Mouse (Mus musculus): Measurements from ENCODE around the gene Cacna1s. TPM values are rescaled to one million over a fixed set of nuclear protein-coding genes. Genes with fewer than 3 reads are reported as not detected.

The Cacna1s gene
- total RNA-seq, 2 experiments from 2014 or later: 330 to 336 TPM

DNA sequence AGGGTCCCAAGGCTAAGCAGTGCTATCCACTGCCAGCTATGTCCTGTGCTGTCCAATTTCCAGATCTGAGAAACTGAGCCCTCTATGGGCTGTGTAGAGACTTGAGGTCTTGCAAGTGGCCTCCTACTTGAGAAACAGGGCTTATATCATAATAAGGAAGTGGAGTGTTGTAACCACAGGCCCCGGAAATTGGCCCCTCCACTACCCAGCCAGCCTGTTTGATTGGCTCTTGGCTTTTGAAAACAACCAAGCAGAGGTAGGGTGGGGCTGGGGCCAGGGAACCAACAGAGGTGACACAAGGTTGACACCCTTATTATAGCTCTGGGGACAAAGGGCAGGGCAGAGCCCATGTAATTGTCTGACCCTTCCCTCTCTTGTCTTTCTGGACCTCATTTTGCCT lies 82.5 kb downstream of the Cacna1s start:
- DNase-seq (ENCODE audit: low spot score in 2 of 2): no peak

DNA sequence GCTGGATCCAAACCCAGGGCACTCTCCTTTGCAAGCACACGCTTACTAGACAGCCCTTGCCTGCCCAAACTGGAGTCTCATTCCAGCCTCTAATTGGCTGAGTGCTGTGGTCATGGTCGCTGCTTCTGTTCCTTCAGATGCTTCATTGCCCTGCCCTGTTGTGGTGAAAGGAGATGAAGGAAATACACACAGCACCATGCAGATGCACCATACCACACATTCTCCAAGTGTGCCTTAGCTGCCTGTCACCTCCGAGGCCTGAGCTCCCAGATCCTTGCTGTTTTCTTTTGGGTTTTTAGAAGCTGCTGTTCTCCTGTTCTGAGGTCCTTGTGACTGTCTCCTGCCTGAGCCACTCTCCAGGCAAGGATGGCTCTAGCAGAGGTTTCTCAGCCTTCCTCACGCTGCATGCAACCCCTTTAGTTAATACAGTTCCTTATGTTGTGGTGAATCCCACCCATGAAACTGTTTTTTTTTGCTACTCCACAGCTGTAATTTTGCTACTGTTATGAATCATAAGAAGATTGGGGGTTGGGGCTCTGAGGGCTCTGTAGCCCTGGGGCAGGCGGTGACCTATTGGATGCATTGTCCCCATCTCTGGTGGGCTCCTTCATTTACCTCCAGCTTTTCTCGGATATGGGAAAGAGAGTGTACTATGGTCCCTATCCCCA lies 83.4 kb downstream of the Cacna1s start:
- no peak for DNase-seq (ENCODE audit: low spot score in 2 of 2)

DNA sequence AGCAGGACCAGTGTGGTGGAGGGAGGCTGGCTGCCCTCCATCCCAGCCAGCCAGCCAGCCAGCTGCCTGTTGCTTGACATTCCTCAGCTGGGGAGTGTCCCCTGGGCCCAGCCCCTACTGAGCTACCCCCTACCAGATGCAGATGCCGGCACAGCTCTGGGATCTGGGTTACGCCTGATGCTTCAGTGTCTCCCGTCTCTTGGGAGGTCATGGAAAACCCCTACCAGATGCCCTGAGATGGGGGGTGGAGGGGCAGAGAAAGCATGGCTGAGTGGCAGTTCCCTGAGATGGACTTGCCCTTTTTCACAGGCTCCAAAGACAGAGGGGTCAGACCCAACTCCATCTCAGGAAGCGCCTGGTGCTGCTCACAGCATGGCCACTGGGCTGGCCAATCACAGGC lies 84.0 kb downstream of the Cacna1s start:
- peak in 1 of 2 experiments; percentile 46 for DNase-seq (ENCODE audit: low spot score in 2 of 2)

DNA sequence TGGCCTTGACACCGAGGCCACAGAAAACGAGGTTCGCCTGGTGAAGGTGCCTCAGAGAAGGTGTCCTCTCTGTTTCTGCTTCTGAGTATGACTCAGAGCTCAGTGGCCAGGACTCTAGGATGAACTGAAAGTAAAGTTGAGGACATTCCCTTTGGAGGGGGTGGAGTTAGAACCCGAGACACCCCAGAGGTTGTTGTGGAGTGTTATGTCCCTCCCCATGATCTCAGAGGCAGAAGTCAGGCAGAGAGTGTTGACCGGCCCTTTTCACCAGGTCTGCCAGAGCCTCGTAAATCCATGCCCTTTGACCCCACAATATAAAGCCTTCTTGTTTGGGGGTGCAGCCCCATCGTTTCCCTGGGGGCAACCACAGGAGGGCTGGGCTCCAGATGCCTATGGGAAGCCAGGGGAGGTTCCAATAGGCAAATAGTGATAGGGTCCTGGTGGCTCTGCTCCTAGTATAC lies 84.6 kb downstream of the Cacna1s start:
- no peak for DNase-seq (ENCODE audit: low spot score in 2 of 2)

DNA sequence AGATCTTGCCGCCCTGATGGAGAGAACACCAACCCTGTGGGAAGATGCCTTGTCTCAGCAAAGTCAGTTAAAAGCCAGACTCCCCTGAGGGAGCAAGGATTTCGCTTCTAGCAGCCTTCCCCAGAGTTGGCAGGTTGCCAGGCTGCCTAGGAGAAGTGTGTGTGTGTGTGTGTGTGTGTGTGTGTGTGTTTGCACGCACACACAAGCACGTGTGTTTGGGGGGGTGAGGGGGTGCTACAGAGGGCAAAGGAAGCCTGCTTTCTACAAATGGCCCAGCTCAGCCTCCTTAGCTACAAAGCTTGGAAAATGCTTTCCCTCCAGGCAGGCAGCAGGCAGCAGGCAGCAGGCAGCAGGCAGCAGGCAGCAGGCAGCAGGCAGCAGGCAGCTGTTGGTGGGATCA lies 85.0 kb downstream of the Cacna1s start:
- DNase-seq (ENCODE audit: low spot score in 2 of 2): peak; percentile 42 to 62

DNA sequence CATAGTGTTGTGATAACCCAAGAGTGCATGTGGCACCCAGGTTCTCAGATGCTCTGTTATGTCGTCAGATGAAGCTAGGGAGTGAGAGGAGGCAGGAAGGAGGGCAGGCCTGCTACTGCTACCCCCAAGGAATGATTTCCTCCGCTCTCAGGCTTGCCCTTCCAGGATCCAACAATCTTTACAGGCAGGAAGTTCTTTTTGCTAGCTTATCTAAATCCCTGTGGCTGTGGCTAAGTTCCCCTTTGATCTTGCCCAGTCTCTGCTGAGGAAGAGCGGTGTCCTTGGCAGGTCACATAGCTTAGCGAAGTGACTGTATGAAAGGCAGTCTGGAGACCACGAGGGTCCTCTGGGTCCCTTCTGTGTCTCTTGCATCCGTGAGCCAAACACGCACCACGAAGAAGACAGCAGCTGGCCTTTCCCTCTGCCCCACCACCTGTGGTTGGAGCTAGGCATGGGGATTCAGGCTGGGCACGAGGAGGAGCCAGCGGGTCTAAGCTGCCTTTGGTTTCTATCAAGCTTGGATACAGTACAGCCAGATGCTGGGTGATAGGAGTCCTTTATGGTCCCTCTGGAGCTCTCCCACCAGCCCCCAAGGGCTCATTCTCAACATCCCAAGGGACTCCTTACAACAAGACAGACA lies 85.8 kb downstream of the Cacna1s start:
- no peak for DNase-seq (ENCODE audit: low spot score in 2 of 2)

DNA sequence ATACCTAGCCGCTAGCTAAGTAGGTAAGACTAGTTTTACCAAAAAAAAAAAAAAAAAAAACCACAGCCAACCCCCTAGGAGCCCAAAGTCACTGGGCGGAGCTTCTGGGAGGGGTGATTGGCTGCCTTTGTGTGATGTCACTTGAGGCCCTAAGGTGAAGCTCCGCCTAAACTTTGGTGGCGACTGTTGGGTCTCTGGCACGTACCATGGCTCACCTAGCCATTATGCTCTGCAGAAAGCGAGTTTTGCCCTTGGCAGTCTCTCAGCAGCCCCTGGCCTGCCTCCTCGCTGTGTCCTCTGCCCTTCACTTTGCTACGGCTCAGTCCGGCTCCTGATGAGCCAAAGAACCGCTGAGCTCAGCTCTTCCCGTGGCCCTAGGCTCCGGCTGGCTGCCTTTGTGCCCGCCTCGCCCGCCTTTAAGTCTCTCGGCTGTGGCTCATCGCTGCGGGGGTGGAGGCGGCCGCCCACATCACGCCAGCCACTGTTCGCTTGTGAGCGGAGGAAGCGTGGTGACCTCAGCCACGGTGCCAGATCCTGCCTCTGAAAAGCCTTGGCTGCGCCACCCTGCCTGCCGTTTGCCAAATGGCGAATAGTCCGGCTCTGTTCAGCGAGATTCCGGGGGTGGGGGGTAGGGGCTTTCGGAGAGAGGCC lies 87.6 kb downstream of the Cacna1s start:
- DNase-seq (ENCODE audit: low spot score in 2 of 2): peak; percentile 38 to 62

DNA sequence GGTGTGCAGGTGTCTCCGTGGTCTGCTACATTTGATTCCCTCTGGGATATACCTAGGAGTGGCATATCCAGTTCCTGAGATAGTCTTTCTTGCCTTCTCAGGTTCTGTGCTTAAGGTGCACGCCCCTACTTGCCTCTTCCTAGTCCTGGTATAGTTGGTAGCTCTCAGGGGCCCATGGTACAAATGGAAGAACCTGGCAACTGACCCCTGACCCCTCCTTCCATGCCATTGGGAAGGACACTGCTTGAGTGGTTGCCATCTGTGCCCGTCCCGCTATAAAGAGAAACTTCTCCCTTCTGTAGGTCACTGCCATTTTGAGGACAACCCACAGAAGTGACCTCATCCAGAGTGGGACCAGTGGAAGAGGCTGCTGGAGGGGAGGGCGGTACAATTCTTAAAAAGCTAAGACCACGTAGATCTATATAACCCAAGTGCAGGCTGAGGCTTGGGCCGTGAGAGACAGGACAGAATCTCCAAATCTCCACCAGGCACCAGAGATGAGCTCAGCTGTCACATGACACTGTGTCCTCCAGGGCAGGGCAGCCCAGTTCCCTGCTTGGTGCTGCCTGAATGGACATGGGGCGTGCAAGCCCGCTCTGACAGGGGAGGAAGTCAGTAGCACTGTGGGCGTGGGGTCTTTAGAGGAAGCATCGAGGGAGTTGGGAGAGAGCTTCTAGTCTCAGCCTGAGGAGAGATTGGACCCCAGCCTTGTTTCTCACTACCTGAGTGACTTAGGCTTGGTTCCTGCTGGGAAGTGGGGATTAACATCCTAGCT lies 88.8 kb downstream of the Cacna1s start:
- no peak for DNase-seq (ENCODE audit: low spot score in 2 of 2)

DNA sequence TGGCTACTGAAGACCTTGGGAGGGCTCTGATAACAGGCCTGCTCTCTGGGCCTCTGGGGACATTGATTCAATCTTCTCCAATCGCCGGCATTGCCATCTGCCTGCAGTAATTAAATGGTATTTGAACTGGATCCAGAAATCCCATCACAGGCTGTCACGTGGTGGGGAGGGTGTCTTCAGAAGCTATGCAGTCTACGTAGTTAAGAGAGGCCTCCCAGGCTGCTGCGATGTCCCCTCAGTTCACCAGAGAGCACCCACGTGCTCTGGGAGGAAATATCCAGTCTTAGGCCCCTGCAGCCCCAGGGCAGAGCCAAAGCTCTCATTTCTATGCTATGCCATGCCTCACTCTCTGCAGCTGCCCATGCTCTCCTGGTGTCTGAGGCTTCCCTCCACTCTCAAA lies 89.8 kb downstream of the Cacna1s start:
- DNase-seq (ENCODE audit: low spot score in 2 of 2): no peak

DNA sequence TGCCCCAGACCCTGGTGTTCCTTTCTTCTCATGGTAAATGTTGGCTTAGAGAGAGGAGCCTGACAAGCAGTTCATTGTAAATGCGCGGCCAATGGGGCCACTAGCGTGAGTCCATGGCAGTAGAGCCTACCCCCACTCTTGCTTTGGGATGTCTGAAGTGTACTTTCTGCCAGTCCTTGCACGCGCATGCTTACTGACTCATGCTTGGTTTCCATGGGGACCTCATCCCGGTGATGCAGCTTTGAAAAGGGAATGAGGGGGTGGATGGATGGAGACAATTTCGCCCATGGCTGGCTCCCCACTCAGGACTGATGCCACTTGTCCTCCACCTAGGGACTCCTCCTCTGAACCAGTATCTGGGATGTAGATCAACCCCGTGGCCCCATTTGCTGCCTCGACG lies 91.0 kb downstream of the Cacna1s start:
- no peak for DNase-seq (ENCODE audit: low spot score in 2 of 2)

DNA sequence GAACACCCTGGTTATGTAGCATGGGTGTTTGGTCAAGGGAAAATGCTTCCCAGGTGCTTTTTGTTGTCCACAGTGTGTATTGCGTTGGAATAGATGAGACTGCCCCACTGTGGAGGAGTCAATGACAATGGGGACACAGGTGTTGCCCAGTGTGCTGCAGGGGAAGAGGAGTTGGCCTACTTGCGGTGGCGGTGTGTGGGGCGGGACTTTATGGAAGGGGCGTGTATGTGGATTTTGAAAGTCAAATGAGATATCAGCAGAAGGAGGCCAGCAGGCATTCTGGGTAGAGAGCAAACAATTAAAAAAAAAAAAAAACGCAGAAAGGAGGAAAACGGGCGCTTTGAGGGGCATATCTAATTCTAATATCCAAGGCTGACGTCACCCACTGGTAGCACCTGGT lies 97.2 kb downstream of the Cacna1s start:
- DNase-seq (ENCODE audit: low spot score in 2 of 2): no peak

DNA sequence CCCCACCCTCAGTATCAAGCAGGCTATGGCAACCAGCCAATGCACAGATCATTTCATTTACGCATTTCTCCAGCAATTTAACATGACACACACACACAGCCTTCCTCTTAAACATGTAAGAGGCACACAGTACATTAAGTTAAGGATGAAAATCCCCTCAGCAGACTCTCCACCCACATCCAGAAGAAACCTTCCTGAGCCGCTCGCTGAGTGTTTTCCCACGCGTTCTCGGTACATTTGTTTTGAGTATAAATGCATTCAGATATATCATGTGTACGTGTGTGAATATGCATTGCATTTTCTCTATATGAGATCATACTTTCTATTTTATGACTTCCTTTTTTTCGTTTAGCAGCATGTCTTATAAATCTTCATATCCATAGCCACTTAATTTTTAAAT lies 98.8 kb downstream of the Cacna1s start:
- DNase-seq (ENCODE audit: low spot score in 2 of 2): no peak

DNA sequence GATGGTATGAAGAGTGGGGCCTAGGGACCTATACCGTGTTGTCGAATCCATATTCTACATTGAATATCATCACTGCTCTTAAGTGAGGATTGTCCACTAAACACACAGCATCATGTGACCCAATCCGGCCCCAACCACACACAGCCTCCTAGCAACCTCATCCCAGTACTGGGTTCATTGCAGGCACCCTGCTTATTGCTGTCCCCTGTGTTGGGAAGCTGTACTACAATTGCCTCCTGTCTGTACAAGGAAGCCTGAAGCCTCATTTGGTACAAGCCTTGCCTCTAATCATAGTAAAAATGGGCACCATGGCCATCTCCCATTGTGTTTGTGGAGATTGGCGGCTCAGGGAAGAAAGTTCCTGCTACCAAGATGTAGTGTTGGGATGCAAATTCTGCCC lies 103.8 kb downstream of the Cacna1s start:
- DNase-seq (ENCODE audit: low spot score in 2 of 2): no peak

DNA sequence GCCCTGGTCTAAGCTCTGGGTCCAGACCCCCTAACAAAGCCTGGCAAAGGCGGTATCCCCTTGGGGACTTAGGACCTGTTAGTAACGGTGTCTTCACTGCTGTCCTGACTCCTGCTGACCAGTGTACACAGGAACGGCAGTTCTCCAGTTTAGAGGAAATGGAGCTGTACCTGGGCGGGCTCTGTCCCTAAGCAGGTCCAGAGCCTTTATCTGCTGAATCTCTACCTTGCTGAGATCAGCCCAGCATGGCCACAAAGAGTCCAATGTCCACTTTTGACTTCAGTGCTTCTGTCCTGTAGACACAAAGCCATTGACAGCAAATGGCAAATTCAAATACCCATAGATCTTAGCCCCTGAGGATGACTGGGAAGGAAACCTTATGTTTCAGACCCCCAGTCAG lies 104.4 kb downstream of the Cacna1s start:
- DNase-seq (ENCODE audit: low spot score in 2 of 2): no peak

DNA sequence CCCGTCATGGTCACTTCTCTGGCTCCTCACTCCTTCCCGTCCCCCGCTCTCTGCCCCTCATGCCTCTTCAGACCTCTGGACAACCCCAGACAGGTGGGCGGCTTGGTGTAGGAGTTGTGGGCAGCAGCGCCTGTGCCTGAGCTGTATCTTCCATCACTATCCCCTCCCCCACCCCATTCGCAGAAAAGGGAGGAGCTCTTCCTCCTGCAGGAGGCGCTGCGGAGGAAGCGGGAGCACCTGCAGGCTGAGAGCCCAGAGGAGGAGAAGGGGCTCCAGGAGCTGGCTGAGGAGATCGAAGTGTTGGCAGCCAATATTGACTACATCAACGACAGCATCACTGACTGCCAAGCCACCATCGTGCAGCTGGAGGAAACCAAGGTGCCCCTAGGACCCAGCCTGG lies 107.3 kb downstream of the Cacna1s start:
- no peak for DNase-seq (ENCODE audit: low spot score in 2 of 2)

DNA sequence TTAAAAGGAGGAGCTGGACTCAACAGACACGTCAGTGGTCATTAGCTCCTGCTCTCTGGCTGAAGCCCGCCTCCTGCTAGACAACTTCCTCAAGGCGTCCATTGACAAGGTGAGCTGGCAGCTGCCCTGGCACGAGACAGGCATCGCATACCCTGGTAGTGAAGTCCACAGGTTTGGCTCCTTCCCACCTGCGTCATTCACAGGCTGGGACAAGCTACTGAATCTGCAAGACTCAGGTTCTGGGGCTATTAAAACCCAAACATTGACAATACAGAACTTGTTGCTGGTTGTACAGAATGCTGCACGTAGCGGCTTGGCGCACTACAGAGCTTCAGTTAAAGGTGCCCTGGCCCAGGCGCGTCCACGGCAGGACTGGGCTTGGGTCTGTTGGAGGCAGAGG lies 107.7 kb downstream of the Cacna1s start:
- DNase-seq (ENCODE audit: low spot score in 2 of 2): no peak

DNA sequence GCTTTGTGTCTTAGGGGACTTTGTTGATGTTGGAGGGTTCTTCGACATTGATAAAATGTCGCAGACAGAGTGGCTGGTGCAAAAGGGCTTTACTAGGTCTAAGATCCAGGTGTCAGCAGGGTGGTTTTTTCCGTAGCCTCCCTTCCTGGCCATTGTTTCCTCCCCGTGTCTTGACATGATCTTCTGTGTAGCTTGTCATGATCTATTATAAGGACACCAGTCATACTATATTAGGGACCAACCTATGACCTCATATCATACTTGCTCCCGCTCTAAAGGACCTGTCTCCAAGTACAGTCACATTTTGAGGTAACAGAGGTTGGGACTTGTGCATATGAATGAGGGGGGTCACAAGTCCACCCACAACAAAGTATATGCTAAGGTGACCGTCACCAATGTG lies 108.4 kb downstream of the Cacna1s start:
- DNase-seq (ENCODE audit: low spot score in 2 of 2): no peak

DNA sequence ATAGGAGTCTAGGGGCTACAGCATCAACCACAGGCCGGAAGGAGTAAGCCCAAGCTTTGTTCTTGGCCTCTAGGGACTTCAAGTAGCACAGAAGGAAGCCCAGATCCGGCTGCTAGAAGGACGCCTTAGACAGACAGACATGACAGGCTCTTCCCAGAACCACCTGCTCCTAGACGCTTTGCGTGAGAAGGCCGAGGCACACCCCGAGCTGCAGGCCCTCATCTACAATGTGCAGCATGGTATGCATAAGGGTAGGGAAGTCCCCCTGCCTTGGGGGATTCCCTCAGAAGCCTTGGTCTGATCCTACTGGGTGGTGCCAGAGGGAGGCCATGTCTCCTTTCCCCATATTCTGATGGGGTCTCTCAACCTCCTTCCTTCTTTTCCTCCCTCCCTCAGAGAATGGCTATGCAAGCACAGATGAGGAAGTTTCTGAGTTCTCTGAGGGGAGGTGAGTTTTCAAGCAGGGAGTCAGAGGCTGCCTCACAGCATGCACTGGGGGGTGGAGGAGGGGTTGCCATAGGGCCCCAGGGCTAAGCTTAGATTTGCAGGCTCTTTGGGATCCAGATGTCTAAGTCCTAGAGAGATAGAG lies 108.9 kb downstream of the Cacna1s start:
- no peak for DNase-seq (ENCODE audit: low spot score in 2 of 2)

DNA sequence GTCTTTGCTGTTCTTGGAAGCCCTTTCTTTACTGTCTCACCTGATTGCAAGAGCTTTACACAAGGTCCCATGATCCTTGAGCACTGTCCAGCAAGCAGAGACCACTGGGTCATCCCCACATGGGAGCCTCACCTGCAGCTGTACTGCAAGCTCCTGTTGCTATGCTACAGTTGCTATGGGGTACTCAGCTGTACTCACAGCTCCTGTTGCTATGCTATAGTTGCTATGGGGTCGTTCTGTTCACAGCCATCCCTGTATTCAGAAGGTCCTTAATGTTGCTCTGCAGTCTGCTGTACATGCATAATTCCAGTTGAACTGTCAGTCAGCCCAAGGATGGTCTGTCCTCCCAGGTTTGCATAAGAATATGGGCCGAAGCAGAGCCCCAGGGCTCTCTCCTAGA lies 112.9 kb downstream of the Cacna1s start:
- DNase-seq (ENCODE audit: low spot score in 2 of 2): no peak

DNA sequence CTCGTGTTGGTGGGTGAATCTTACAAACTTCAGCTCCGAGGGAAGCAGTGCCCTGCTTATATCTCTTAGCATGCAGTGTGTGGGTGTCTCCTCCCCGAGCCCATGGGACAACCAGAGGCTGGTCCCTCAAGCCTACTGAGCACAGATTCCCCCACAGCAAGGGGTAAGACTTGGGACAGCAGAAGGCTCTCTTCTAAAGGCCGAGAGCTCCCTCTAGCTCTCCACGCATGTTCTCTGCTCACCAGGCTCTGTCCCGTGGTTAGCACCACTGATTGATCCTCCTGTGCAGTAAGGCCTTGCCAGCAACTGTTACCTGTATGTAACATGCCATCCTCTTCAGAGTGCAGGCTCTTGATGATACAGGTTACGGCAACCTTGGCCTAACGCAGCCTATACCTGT lies 115.1 kb downstream of the Cacna1s start:
- DNase-seq (ENCODE audit: low spot score in 2 of 2): no peak

Data from gastrocnemius, postnatal 4 days (tissue).